9 mouse cellular contexts compared by ENCODE assay signal in the genomic region with DNA sequence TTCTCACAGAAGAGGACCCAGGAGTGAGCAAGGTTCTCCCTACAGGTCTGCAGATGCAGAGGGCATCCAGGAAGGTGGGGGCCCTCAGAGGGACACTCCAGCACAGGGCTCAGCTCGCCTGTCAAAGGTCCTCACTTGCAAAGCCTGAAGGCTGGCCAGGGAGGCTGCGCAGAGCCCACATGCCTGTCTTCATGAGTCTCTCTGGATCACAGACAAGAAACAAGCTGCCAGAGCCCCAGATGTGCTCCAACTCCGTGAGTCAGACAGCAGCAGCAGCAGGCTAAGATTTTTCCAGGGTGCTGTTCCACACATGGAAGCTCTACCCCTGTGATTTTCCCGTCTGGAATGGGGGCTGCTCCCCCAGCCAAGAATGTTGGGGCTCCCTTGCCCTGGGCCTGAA.
DNase-seq lines count a peak whose midpoint lies in the region; ATAC-seq and TF ChIP-seq lines count a peak whose summit lies in the region.
"Had no signal": no experiment of that assay in that cellular context is flagged by ENCODE, and none has a peak within 500 bp of the region (broad histone marks: within the 10 kb centered on the region; RNA-seq: fewer than 3 reads in every experiment).

No protein-coding gene starts in this region.

- peak overlapping the region; percentile 0; the same call in 1 of the 2 replicates for H3K27ac ChIP-seq in forebrain, postnatal 0 days (ENCODE audit: low read depth, low read length)
- no peak overlapping the region for H3K27ac ChIP-seq in forebrain, embryonic 11.5 days (ENCODE audit: low read depth, low read length)
- H3K27ac ChIP-seq in heart, adult 2 months = no peak overlapping the region
- 0 out of 2 replicates have a peak overlapping the region, but pooled peaks have one; percentile 25 for H3K27ac ChIP-seq in intestine, embryonic 16.5 days (ENCODE audit: low read length)
- H3K27ac ChIP-seq: midbrain, embryonic 12.5 days had no signal

- no peak overlapping the region for H3K9ac ChIP-seq in forebrain, postnatal 0 days
- H3K9ac ChIP-seq in forebrain, embryonic 11.5 days (ENCODE audit: low read length) = no peak overlapping the region
- H3K9ac ChIP-seq in heart, adult 2 months (ENCODE audit: low read depth, low read length) = no peak overlapping the region
- H3K9ac ChIP-seq in intestine, embryonic 16.5 days (ENCODE audit: low read depth, low read length) = no peak overlapping the region
- H3K9ac ChIP-seq: midbrain, embryonic 12.5 days had no signal

- DNase-seq in forebrain, postnatal 0 days = no peak
- DNase-seq in forebrain, embryonic 11.5 days (ENCODE audit: low spot score) = no peak
- peak; percentile 71 for DNase-seq in 3T3-L1 (ENCODE audit: low read depth, low spot score)
- DNase-seq in heart, adult 2 months = peak; percentile 59 to 60
- DNase-seq in testis, postnatal 10 days (ENCODE audit: low spot score) = no peak
- no peak for DNase-seq in layer of hippocampus, adult 9-11 months
- no peak for DNase-seq in frontal cortex, postnatal 36 days (ENCODE audit: low spot score in 2 of 2)

- H3K4me2 ChIP-seq in forebrain, postnatal 0 days (ENCODE audit: low read depth) = no peak overlapping the region
- no peak overlapping the region for H3K4me2 ChIP-seq in forebrain, embryonic 11.5 days (ENCODE audit: low read depth, low read length, severe bottlenecking)
- no peak overlapping the region for H3K4me2 ChIP-seq in intestine, embryonic 16.5 days (ENCODE audit: low read depth, low read length)
- H3K4me2 ChIP-seq: midbrain, embryonic 12.5 days had no signal

- no peak for TF ChIP-seq POLR2A in heart, adult 2 months (IDR thresholded peaks at IDR 0.05; ENCODE audit: insufficient read depth, low read depth, low read length)

- intact Hi-C loops in heart, adult 2 months (cut with DNase I) = loop anchor here (5.0 kb wide), 3 partner anchors 47 to 112 kb away; no protein-coding TSS in a partner anchor

- peaks cover 3% of the 10 kb centered on the region; the same call in 1 of the 2 replicates for H3K36me3 ChIP-seq in forebrain, postnatal 0 days (ENCODE audit: insufficient read depth)
- H3K36me3 ChIP-seq in forebrain, embryonic 11.5 days (ENCODE audit: control insufficient read depth, insufficient read depth, low read length) = no peaks in the 10 kb centered on the region
- no peaks in the 10 kb centered on the region; the same call in 1 of the 2 replicates for H3K36me3 ChIP-seq in heart, adult 2 months (ENCODE audit: control insufficient read depth, insufficient read depth, low read length)
- no peaks in the 10 kb centered on the region for H3K36me3 ChIP-seq in intestine, embryonic 16.5 days (ENCODE audit: control insufficient read depth, insufficient read depth, low read length)
- H3K36me3 ChIP-seq: midbrain, embryonic 12.5 days had no signal

- no peaks in the 10 kb centered on the region for H3K4me1 ChIP-seq in forebrain, postnatal 0 days (ENCODE audit: insufficient read depth)
- H3K4me1 ChIP-seq in forebrain, embryonic 11.5 days (replicated peaks; ENCODE audit: control insufficient read depth, insufficient read depth, low read length) = no peaks in the 10 kb centered on the region
- H3K4me1 ChIP-seq in heart, adult 2 months (ENCODE audit: control insufficient read depth, insufficient read depth, low read length) = peaks cover 3% of the 10 kb centered on the region
- no peaks in the 10 kb centered on the region for H3K4me1 ChIP-seq in intestine, embryonic 16.5 days (ENCODE audit: control insufficient read depth, insufficient read depth, low read length)
- H3K4me1 ChIP-seq: midbrain, embryonic 12.5 days had no signal

- no peaks in the 10 kb centered on the region for H3K79me2 ChIP-seq in heart, adult 2 months (replicated peaks; ENCODE audit: control insufficient read depth, insufficient read depth, low read length)

- no peak for TF ChIP-seq CTCF in forebrain, postnatal 0 days (IDR thresholded peaks at IDR 0.05; ENCODE audit: low read depth)
- no peak for TF ChIP-seq CTCF in heart, adult 2 months (IDR thresholded peaks at IDR 0.05)

- no peaks in the 10 kb centered on the region for H3K27me3 ChIP-seq in forebrain, postnatal 0 days (ENCODE audit: insufficient read depth, low read length)
- no peaks in the 10 kb centered on the region for H3K27me3 ChIP-seq in forebrain, embryonic 11.5 days (ENCODE audit: control insufficient read depth, insufficient read depth, low read length)
- H3K27me3 ChIP-seq in heart, adult 2 months (ENCODE audit: control insufficient read depth, insufficient read depth, low read length) = no peaks in the 10 kb centered on the region
- H3K27me3 ChIP-seq in intestine, embryonic 16.5 days (replicated peaks; ENCODE audit: control insufficient read depth, insufficient read depth, low read length) = no peaks in the 10 kb centered on the region
- H3K27me3 ChIP-seq: midbrain, embryonic 12.5 days had no signal

- peak; percentile 32 for ATAC-seq in forebrain, postnatal 0 days
- no peak for ATAC-seq in forebrain, embryonic 11.5 days (replicated peaks; ENCODE audit: low FRiP score)
- ATAC-seq in intestine, embryonic 16.5 days = peak; percentile 27; the same call in 1 of the 2 replicates

- WGBS in forebrain, postnatal 0 days = 65% methylated on average over 4 of the region's 4 CpGs
- WGBS in forebrain, embryonic 11.5 days = 64% methylated on average over 4 of the region's 4 CpGs
- 51% methylated on average over 4 of the region's 4 CpGs for WGBS in heart, adult 2 months
- WGBS in intestine, embryonic 16.5 days = 49% methylated on average over 4 of the region's 4 CpGs

- no peak overlapping the region for H3K4me3 ChIP-seq in forebrain, postnatal 0 days (ENCODE audit: low read depth, low read length)
- H3K4me3 ChIP-seq in forebrain, embryonic 11.5 days (ENCODE audit: low read depth, low read length) = no peak overlapping the region
- no peak overlapping the region for H3K4me3 ChIP-seq in heart, adult 2 months
- H3K4me3 ChIP-seq in intestine, embryonic 16.5 days (ENCODE audit: low read length) = no peak overlapping the region
- H3K4me3 ChIP-seq: midbrain, embryonic 12.5 days had no signal

- TF ChIP-seq EP300 in heart, adult 2 months (IDR thresholded peaks at IDR 0.05; ENCODE audit: insufficient read depth, low read depth, low read length) = 0 out of 2 replicates have a peak, but pooled peaks have one; percentile 27

- H3K9me3 ChIP-seq in forebrain, postnatal 0 days (ENCODE audit: low read length) = no peaks in the 10 kb centered on the region
- no peaks in the 10 kb centered on the region for H3K9me3 ChIP-seq in forebrain, embryonic 11.5 days (ENCODE audit: control insufficient read depth, low read length)
- no peaks in the 10 kb centered on the region for H3K9me3 ChIP-seq in intestine, embryonic 16.5 days (ENCODE audit: control insufficient read depth, low read length)
- H3K9me3 ChIP-seq: midbrain, embryonic 12.5 days had no signal

Comparison
In these comparisons a context has a peak if more than half of its experiments do, and no peak if none do; other contexts are left out.
1. H3K27ac ChIP-seq: peak in forebrain, postnatal 0 days (single experiment) and intestine, embryonic 16.5 days (single experiment); none in forebrain, embryonic 11.5 days (single experiment) and heart, adult 2 months (single experiment).
2. DNase-seq: peak in 3T3-L1 (single experiment) and heart, adult 2 months (2 of 2); none in forebrain, postnatal 0 days (single experiment), forebrain, embryonic 11.5 days (single experiment), testis, postnatal 10 days (single experiment), layer of hippocampus, adult 9-11 months (single experiment) and frontal cortex, postnatal 36 days (0 of 2).